Mouse (Mus musculus) lung, postnatal 0 days (tissue): Measurements from ENCODE around the gene Tfr2.

Experiments
- CTCF ChIP-seq: IDR thresholded peaks from 2 replicates; pipeline ENCODE4 v1.5.1; 2016; ENCODE audit warnings: antibody characterized with exemption, mild to moderate bottlenecking
- EP300 ChIP-seq: IDR thresholded peaks from 2 replicates; pipeline ENCODE4 v1.6.1; 2016; ENCODE audit warnings: antibody characterized with exemption, mild to moderate bottlenecking, control low read depth

DNA sequence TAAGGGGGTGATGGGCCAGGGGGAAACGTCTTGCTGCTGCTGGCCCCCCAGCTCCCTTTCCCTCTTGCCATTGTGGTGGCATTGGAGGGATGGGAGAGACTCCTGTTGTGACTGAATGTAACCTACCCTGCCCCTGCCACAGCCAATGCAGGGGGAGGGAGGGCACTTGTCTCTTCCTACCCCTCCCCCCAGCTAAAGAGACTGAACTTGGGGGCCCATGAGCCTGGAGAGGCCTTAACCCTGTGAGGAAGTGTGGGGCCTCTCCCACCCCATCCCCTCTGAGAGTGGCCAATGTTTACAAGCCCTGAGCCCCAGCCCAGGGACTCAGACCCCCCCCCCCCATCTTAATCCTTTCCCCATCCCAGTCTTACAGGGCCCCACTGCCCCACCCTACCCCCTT lies 42.2 kb upstream of the Tfr2 start:
- TF ChIP-seq CTCF (no peak), EP300 (no peak)
